Mouse (Mus musculus): Measurements from ENCODE around the gene Nsg1. TPM values are rescaled to one million over a fixed set of nuclear protein-coding genes. Genes with fewer than 3 reads are reported as not detected.

Nsg1 gene
- polyA plus RNA-seq (2012; rRNA removed) = 1.3 and 1.5 TPM in 2 replicates
- polyA plus RNA-seq (2014; fragmentation: Nextera tagmentation; extraction: Ambion mirVana) = 0.35 and 0.71 TPM in 2 replicates

GRCm38 (mm10) chr5:38159634-38160413, at the start of gene Nsg1:
Gene Nsg1 (minus strand): TSS chr5:38159907.
- no peak within 1 kb of the TSS for H3K27ac ChIP-seq
- H3K4me2 ChIP-seq (ENCODE audit: low read depth) = peak within 1 kb of the TSS; percentile 41
- H3K27me3 ChIP-seq (ENCODE audit: control insufficient read depth, insufficient read depth, low read length) = peaks cover 36% of the 10 kb centered on the region
- H3K4me3 ChIP-seq (ENCODE audit: insufficient read depth in 1 of 2, low read depth in 2 of 2, low read length in 2 of 2) = peak within 1 kb of the TSS; percentile 41 to 42
- TF ChIP-seq EP300 (IDR thresholded peaks at IDR 0.05; ENCODE audit: low read depth) = no peak
- no peak for TF ChIP-seq CTCF (IDR thresholded peaks at IDR 0.05; ENCODE audit: low read depth)
- H3K4me1 ChIP-seq (replicated peaks; ENCODE audit: control insufficient read depth in 2 of 2, insufficient read depth in 2 of 2, low read length in 1 of 2) = no peaks in the 10 kb centered on the region
- H3K9me3 ChIP-seq (ENCODE audit: control insufficient read depth, low read length) = no peaks in the 10 kb centered on the region
- ATAC-seq (ENCODE audit: insufficient read depth) = no peak
- no peaks in the 10 kb centered on the region for H3K36me3 ChIP-seq (replicated peaks; ENCODE audit: control insufficient read depth, insufficient read depth, low read depth)
- 7% methylated on average over 35 of the region's 35 CpGs for WGBS (ENCODE audit: insufficient replicate concordance)
- DNase-seq (ENCODE audit: low read depth in 3 of 3, low spot score in 3 of 3) = no peak
- no peak within 1 kb of the TSS for H3K9ac ChIP-seq (replicated peaks)

DNA sequence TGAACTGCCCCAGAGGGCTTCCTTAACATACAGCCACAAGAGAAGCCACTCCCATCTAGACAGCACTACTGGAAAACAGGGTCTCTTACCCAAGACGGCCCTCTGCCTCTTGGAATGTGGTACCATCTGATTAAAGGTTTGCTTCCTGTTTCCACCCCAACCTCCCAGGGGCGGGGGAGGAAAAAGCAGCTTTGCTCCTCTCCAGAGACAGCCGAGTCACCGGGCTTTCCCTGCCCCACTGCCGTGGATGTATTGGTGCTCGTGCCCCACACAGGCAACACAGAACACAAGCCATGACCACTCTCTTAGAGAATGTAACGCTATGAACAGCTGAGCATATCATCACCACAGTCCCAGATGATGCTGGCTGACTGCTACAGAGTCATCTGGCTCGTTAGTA, 49.3 kb upstream of the Nsg1 start:
- Histone ChIP-seq H3K9me3 (ENCODE audit: control insufficient read depth, low read length) (no peaks in the 10 kb centered on the region), H3K27me3 (ENCODE audit: control insufficient read depth, insufficient read depth, low read length) (no peaks in the 10 kb centered on the region), H3K4me1 (replicated peaks; ENCODE audit: control insufficient read depth in 2 of 2, insufficient read depth in 2 of 2, low read length in 1 of 2) (0 out of 4 replicates have a peak, but pooled peaks cover 0 to 2% of the 10 kb centered on the region in 2 experiments), H3K4me3 (ENCODE audit: insufficient read depth in 1 of 2, low read depth in 2 of 2, low read length in 2 of 2) (no peak overlapping the region), H3K27ac (no peak overlapping the region), H3K4me2 (ENCODE audit: low read depth) (no peak overlapping the region), H3K9ac (replicated peaks) (no peak overlapping the region), H3K36me3 (replicated peaks; ENCODE audit: control insufficient read depth, insufficient read depth, low read depth) (no peaks in the 10 kb centered on the region; the same call in 1 of the 2 replicates)
- 26% methylated on average over 8 of the region's 8 CpGs for WGBS (ENCODE audit: insufficient replicate concordance)
- TF ChIP-seq CTCF (IDR thresholded peaks at IDR 0.05; ENCODE audit: low read depth) (no peak), EP300 (IDR thresholded peaks at IDR 0.05; ENCODE audit: low read depth) (no peak)
- ATAC-seq (ENCODE audit: insufficient read depth) (no peak), DNase-seq (ENCODE audit: low read depth in 3 of 3, low spot score in 3 of 3) (no peak)

DNA sequence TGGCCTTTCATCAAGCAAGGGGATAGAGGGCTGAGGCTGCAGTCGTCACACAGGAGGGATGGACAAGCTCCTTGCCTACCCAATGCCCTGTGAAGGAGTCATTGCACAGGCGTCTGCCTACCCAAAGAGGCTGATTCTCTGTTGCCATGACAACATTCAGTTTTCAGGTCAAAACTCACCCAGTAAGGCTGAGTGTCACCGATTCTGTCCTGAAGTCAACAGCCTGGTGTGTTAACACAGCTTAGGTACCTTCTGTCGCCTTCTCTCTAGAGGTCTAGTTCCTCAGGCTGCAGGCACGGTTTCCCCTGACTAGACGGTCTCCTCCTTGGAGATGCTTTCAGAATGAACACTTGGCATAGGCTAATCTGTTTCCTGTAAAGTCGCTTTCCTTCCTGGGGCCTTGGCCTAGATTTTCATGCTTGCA, 45.6 kb upstream of the Nsg1 start:
- Histone ChIP-seq H3K9me3 (ENCODE audit: control insufficient read depth, low read length) (no peaks in the 10 kb centered on the region), H3K36me3 (replicated peaks; ENCODE audit: control insufficient read depth, insufficient read depth, low read depth) (no peaks in the 10 kb centered on the region), H3K4me1 (replicated peaks; ENCODE audit: control insufficient read depth in 2 of 2, insufficient read depth in 2 of 2, low read length in 1 of 2) (0 out of 4 replicates have a peak, but pooled peaks cover 0 to 2% of the 10 kb centered on the region in 2 experiments), H3K9ac (replicated peaks) (no peak overlapping the region), H3K27ac (no peak overlapping the region), H3K4me2 (ENCODE audit: low read depth) (no peak overlapping the region), H3K4me3 (ENCODE audit: insufficient read depth in 1 of 2, low read depth in 2 of 2, low read length in 2 of 2) (no peak overlapping the region), H3K27me3 (ENCODE audit: control insufficient read depth, insufficient read depth, low read length) (no peaks in the 10 kb centered on the region)
- DNase-seq (ENCODE audit: low read depth in 3 of 3, low spot score in 3 of 3) = no peak
- ATAC-seq (ENCODE audit: insufficient read depth) = no peak
- WGBS (ENCODE audit: insufficient replicate concordance) = 66% methylated on average over 7 of the region's 7 CpGs
- TF ChIP-seq CTCF (IDR thresholded peaks at IDR 0.05; ENCODE audit: low read depth) (no peak), EP300 (IDR thresholded peaks at IDR 0.05; ENCODE audit: low read depth) (no peak)

GRCm38 (mm10) chr5:38199686-38200085, 40.0 kb upstream of the Nsg1 start:
- H3K36me3 ChIP-seq (replicated peaks; ENCODE audit: control insufficient read depth, insufficient read depth, low read depth) = no peaks in the 10 kb centered on the region
- H3K27me3 ChIP-seq (ENCODE audit: control insufficient read depth, insufficient read depth, low read length) = no peaks in the 10 kb centered on the region
- H3K27ac ChIP-seq = no peak overlapping the region
- H3K4me3 ChIP-seq (ENCODE audit: insufficient read depth in 1 of 2, low read depth in 2 of 2, low read length in 2 of 2) = no peak overlapping the region
- no peak overlapping the region for H3K9ac ChIP-seq (replicated peaks)
- H3K4me2 ChIP-seq (ENCODE audit: low read depth) = no peak overlapping the region
- H3K9me3 ChIP-seq (ENCODE audit: control insufficient read depth, low read length) = no peaks in the 10 kb centered on the region
- no peak for ATAC-seq (ENCODE audit: insufficient read depth)
- WGBS (ENCODE audit: insufficient replicate concordance) = 87% methylated on average over 2 of the region's 2 CpGs
- no peak for DNase-seq (ENCODE audit: low read depth in 3 of 3, low spot score in 3 of 3)
- TF ChIP-seq CTCF (IDR thresholded peaks at IDR 0.05; ENCODE audit: low read depth) (no peak), EP300 (IDR thresholded peaks at IDR 0.05; ENCODE audit: low read depth) (no peak)
- H3K4me1 ChIP-seq (replicated peaks; ENCODE audit: control insufficient read depth in 2 of 2, insufficient read depth in 2 of 2, low read length in 1 of 2) = no peaks in the 10 kb centered on the region

GRCm38 (mm10) chr5:38197482-38197823, 37.7 kb upstream of the Nsg1 start:
- WGBS (ENCODE audit: insufficient replicate concordance) = 23% methylated on average over 7 of the region's 7 CpGs
- ATAC-seq (ENCODE audit: insufficient read depth) = no peak
- peak; percentile 28 to 41 (median 38) for DNase-seq (ENCODE audit: low read depth in 3 of 3, low spot score in 3 of 3)
- H3K4me2 ChIP-seq (ENCODE audit: low read depth) = no peak overlapping the region
- TF ChIP-seq CTCF (IDR thresholded peaks at IDR 0.05; ENCODE audit: low read depth) (peak; percentile 92), EP300 (IDR thresholded peaks at IDR 0.05; ENCODE audit: low read depth) (no peak)
- H3K27ac ChIP-seq = no peak overlapping the region
- H3K9me3 ChIP-seq (ENCODE audit: control insufficient read depth, low read length) = no peaks in the 10 kb centered on the region
- no peaks in the 10 kb centered on the region for H3K36me3 ChIP-seq (replicated peaks; ENCODE audit: control insufficient read depth, insufficient read depth, low read depth)
- no peaks in the 10 kb centered on the region for H3K4me1 ChIP-seq (replicated peaks; ENCODE audit: control insufficient read depth in 2 of 2, insufficient read depth in 2 of 2, low read length in 1 of 2)
- no peak overlapping the region for H3K4me3 ChIP-seq (ENCODE audit: insufficient read depth in 1 of 2, low read depth in 2 of 2, low read length in 2 of 2)
- no peaks in the 10 kb centered on the region for H3K27me3 ChIP-seq (ENCODE audit: control insufficient read depth, insufficient read depth, low read length)
- H3K9ac ChIP-seq (replicated peaks) = no peak overlapping the region

Data from liver, embryonic 14.5 days (tissue).